ENCODE assay signal across 8 mouse cellular contexts in genomic region chr13:55472132-55473022, GRCm38 (mm10). TPM values are rescaled to one million over a fixed set of nuclear protein-coding genes. Genes with fewer than 3 reads are reported as not detected.
DNase-seq lines count a peak whose midpoint lies in the region; ATAC-seq and TF ChIP-seq lines count a peak whose summit lies in the region.

No protein-coding gene starts in this region.

- peak overlapping the region; percentile 88 for H3K27ac ChIP-seq in forebrain, postnatal 0 days (ENCODE audit: low read depth, low read length)
- H3K27ac ChIP-seq in intestine, postnatal 0 days (ENCODE audit: low read depth, low read length), result 0 out of 2 replicates have a peak overlapping the region, but pooled peaks have one; percentile 7
- no peak overlapping the region for H3K27ac ChIP-seq in liver, embryonic 16.5 days (ENCODE audit: low read length)

- WGBS in forebrain, postnatal 0 days, result 2% methylated on average over 103 of the region's 103 CpGs
- 1% methylated on average over 96 of the region's 103 CpGs for WGBS in intestine, postnatal 0 days
- WGBS in liver, embryonic 16.5 days (ENCODE audit: insufficient replicate concordance), result under 1% methylated on average over 100 of the region's 103 CpGs

- H3K9ac ChIP-seq in forebrain, postnatal 0 days, result peak overlapping the region; percentile 72
- peak overlapping the region; percentile 51 for H3K9ac ChIP-seq in intestine, postnatal 0 days (ENCODE audit: low read depth, low read length)
- H3K9ac ChIP-seq in liver, embryonic 16.5 days (ENCODE audit: low read depth, low read length), result peak overlapping the region; percentile 28

- H3K36me3 ChIP-seq in forebrain, postnatal 0 days (ENCODE audit: insufficient read depth), result peaks cover 40% of the 10 kb centered on the region
- H3K36me3 ChIP-seq in intestine, postnatal 0 days (ENCODE audit: control insufficient read depth, insufficient read depth), result peaks cover 9% of the 10 kb centered on the region; the same call in 1 of the 2 replicates
- no peaks in the 10 kb centered on the region for H3K36me3 ChIP-seq in liver, embryonic 16.5 days (ENCODE audit: control insufficient read depth, insufficient read depth)

- peaks cover 26% of the 10 kb centered on the region for H3K4me1 ChIP-seq in forebrain, postnatal 0 days (ENCODE audit: insufficient read depth)
- H3K4me1 ChIP-seq in intestine, postnatal 0 days (replicated peaks; ENCODE audit: control insufficient read depth, insufficient read depth, low read length), result 0 out of 2 replicates have a peak, but pooled peaks cover 4% of the 10 kb centered on the region
- H3K4me1 ChIP-seq in liver, embryonic 16.5 days (ENCODE audit: control insufficient read depth, low read depth, low read length), result peaks cover 16% of the 10 kb centered on the region

- no peaks in the 10 kb centered on the region for H3K9me3 ChIP-seq in forebrain, postnatal 0 days (ENCODE audit: low read length)
- H3K9me3 ChIP-seq in intestine, postnatal 0 days (ENCODE audit: control insufficient read depth), result no peaks in the 10 kb centered on the region
- H3K9me3 ChIP-seq in liver, embryonic 16.5 days (replicated peaks; ENCODE audit: control insufficient read depth, low read length), result no peaks in the 10 kb centered on the region

- H3K4me2 ChIP-seq in forebrain, postnatal 0 days (ENCODE audit: low read depth), result peak overlapping the region; percentile 84
- H3K4me2 ChIP-seq in intestine, postnatal 0 days (replicated peaks; ENCODE audit: low read depth), result peak overlapping the region; percentile 100
- peak overlapping the region; percentile 85 for H3K4me2 ChIP-seq in liver, embryonic 16.5 days (ENCODE audit: low read depth, low read length)

- no peaks in the 10 kb centered on the region for H3K27me3 ChIP-seq in forebrain, postnatal 0 days (ENCODE audit: insufficient read depth, low read length)
- peaks cover 11% of the 10 kb centered on the region; the same call in 1 of the 2 replicates for H3K27me3 ChIP-seq in intestine, postnatal 0 days (replicated peaks; ENCODE audit: control insufficient read depth, insufficient read depth, low read length)
- H3K27me3 ChIP-seq in liver, embryonic 16.5 days (ENCODE audit: control insufficient read depth, insufficient read depth, low read depth, low read length), result peaks cover 71% of the 10 kb centered on the region

- peak; percentile 17; the same call in 1 of the 2 replicates for TF ChIP-seq CTCF in forebrain, postnatal 0 days (IDR thresholded peaks at IDR 0.05; ENCODE audit: low read depth)
- peak; percentile 58 for TF ChIP-seq CTCF in intestine, postnatal 0 days (IDR thresholded peaks at IDR 0.05; ENCODE audit: low read depth)

- peak overlapping the region; percentile 45 for H3K4me3 ChIP-seq in forebrain, postnatal 0 days (ENCODE audit: low read depth, low read length)
- H3K4me3 ChIP-seq in intestine, postnatal 0 days (ENCODE audit: low read depth, low read length), result peak overlapping the region; percentile 59
- peak overlapping the region; percentile 62 for H3K4me3 ChIP-seq in liver, embryonic 16.5 days (ENCODE audit: low read depth, low read length)

- peak; percentile 48 for DNase-seq in urinary bladder, adult 2 months (ENCODE audit: low spot score)
- no peak for DNase-seq in urinary bladder, postnatal 36 days (ENCODE audit: low spot score in 2 of 2)
- DNase-seq in cerebellum, adult 11-12 months, result peak; percentile 73
- peak; percentile 90 for DNase-seq in forebrain, postnatal 0 days
- DNase-seq in adipocyte (ENCODE audit: low spot score), result no peak

- ATAC-seq in forebrain, postnatal 0 days, result peak; percentile 56
- peak; percentile 27 for ATAC-seq in intestine, postnatal 0 days
- 0 out of 2 replicates have a peak, but pooled peaks have one; percentile 24 for ATAC-seq in liver, embryonic 16.5 days (ENCODE audit: low read depth)
- peak; percentile 7; the same call in 1 of the 2 replicates for ATAC-seq in neutrophil, adult 5-6 weeks (ENCODE audit: extremely low read depth, insufficient number of reproducible peaks, low FRiP score, poor library complexity, severe bottlenecking)

RNA-seq across cellular contexts. Expression of gene Prr7, which starts 8.3 kb away (rescaled TPM):
- 3.5 and 3.8 TPM in 2 replicates for polyA plus RNA-seq in urinary bladder, adult 2 months (2012; rRNA removed)
- total RNA-seq in forebrain, postnatal 0 days (2014; rRNA removed), result 108 and 118 TPM in 2 replicates
- polyA plus RNA-seq in forebrain, postnatal 0 days (2015; fragmentation: Nextera tagmentation; extraction: Ambion mirVana), result 7.8 and 8.7 TPM in 2 replicates
- polyA plus RNA-seq in intestine, postnatal 0 days (2015; fragmentation: Nextera tagmentation; extraction: Ambion mirVana), result 0.14 and 0.27 TPM in 2 replicates
- polyA plus RNA-seq in liver, embryonic 16.5 days (2015; fragmentation: Nextera tagmentation; extraction: Ambion mirVana), result not detected in 2 replicates
- 12.3 and 14.1 TPM in 2 replicates for total RNA-seq in neutrophil, adult 5-6 weeks (2017)

RNA-seq across cellular contexts. Expression of gene Dbn1, which starts 15.5 kb away (rescaled TPM):
- 43.0 and 45.3 TPM in 2 replicates for polyA plus RNA-seq in urinary bladder, adult 2 months (2012; rRNA removed)
- 545 and 619 TPM in 2 replicates for total RNA-seq in forebrain, postnatal 0 days (2014; rRNA removed)
- 603 and 619 TPM in 2 replicates for polyA plus RNA-seq in forebrain, postnatal 0 days (2015; fragmentation: Nextera tagmentation; extraction: Ambion mirVana)
- 31.3 and 34.8 TPM in 2 replicates for polyA plus RNA-seq in intestine, postnatal 0 days (2015; fragmentation: Nextera tagmentation; extraction: Ambion mirVana)
- polyA plus RNA-seq in liver, embryonic 16.5 days (2015; fragmentation: Nextera tagmentation; extraction: Ambion mirVana), result 6.1 and 7.7 TPM in 2 replicates
- 0.12 TPM in 2 replicates for total RNA-seq in neutrophil, adult 5-6 weeks (2017)

RNA-seq across cellular contexts. Expression of gene Grk6, which starts 27.5 kb away (rescaled TPM):
- 37.4 and 42.4 TPM in 2 replicates for polyA plus RNA-seq in urinary bladder, adult 2 months (2012; rRNA removed)
- total RNA-seq in forebrain, postnatal 0 days (2014; rRNA removed), result 79.5 and 88.2 TPM in 2 replicates
- 38.5 and 40.8 TPM in 2 replicates for polyA plus RNA-seq in forebrain, postnatal 0 days (2015; fragmentation: Nextera tagmentation; extraction: Ambion mirVana)
- 10.5 and 11.4 TPM in 2 replicates for polyA plus RNA-seq in intestine, postnatal 0 days (2015; fragmentation: Nextera tagmentation; extraction: Ambion mirVana)
- polyA plus RNA-seq in liver, embryonic 16.5 days (2015; fragmentation: Nextera tagmentation; extraction: Ambion mirVana), result 10.4 and 12.1 TPM in 2 replicates
- 362 and 371 TPM in 2 replicates for total RNA-seq in neutrophil, adult 5-6 weeks (2017)

RNA-seq across cellular contexts. Expression of gene Pdlim7, which starts 41.1 kb away (rescaled TPM):
- 382 and 383 TPM in 2 replicates for polyA plus RNA-seq in urinary bladder, adult 2 months (2012; rRNA removed)
- 26.6 and 36.7 TPM in 2 replicates for total RNA-seq in forebrain, postnatal 0 days (2014; rRNA removed)
- polyA plus RNA-seq in forebrain, postnatal 0 days (2015; fragmentation: Nextera tagmentation; extraction: Ambion mirVana), result 114 and 115 TPM in 2 replicates
- 131 and 142 TPM in 2 replicates for polyA plus RNA-seq in intestine, postnatal 0 days (2015; fragmentation: Nextera tagmentation; extraction: Ambion mirVana)
- polyA plus RNA-seq in liver, embryonic 16.5 days (2015; fragmentation: Nextera tagmentation; extraction: Ambion mirVana), result 24.4 and 27.9 TPM in 2 replicates
- total RNA-seq in neutrophil, adult 5-6 weeks (2017), result 43.2 and 47.3 TPM in 2 replicates

RNA-seq across cellular contexts. Expression of gene F12, which starts 45.8 kb away (rescaled TPM):
- polyA plus RNA-seq in urinary bladder, adult 2 months (2012; rRNA removed), result 0.06 and 0.07 TPM in 2 replicates
- 0.15 TPM in 1 of 2 replicates, not detected in the other for total RNA-seq in forebrain, postnatal 0 days (2014; rRNA removed)
- polyA plus RNA-seq in forebrain, postnatal 0 days (2015; fragmentation: Nextera tagmentation; extraction: Ambion mirVana), result 0.45 and 0.51 TPM in 2 replicates
- 1.2 and 2.3 TPM in 2 replicates for polyA plus RNA-seq in intestine, postnatal 0 days (2015; fragmentation: Nextera tagmentation; extraction: Ambion mirVana)
- 147 and 184 TPM in 2 replicates for polyA plus RNA-seq in liver, embryonic 16.5 days (2015; fragmentation: Nextera tagmentation; extraction: Ambion mirVana)
- total RNA-seq in neutrophil, adult 5-6 weeks (2017), result 2.6 and 2.8 TPM in 2 replicates

Comparison
In these comparisons a context has a peak if more than half of its experiments do, and no peak if none do; other contexts are left out.
1. DNase-seq: peak in urinary bladder, adult 2 months (single experiment), cerebellum, adult 11-12 months (single experiment) and forebrain, postnatal 0 days (single experiment); none in urinary bladder, postnatal 36 days (0 of 2) and adipocyte (single experiment).
2. RNA of gene Dbn1, which starts 15.5 kb away (polyA plus RNA-seq): 603 to 619 TPM in forebrain, postnatal 0 days; 43.0 to 45.3 TPM in urinary bladder, adult 2 months, 31.3 to 34.8 TPM in intestine, postnatal 0 days and 6.1 to 7.7 TPM in liver, embryonic 16.5 days; every median in the first group is over 10 times any median in the second.
3. Peak in every context shown above with its lines, with median percentiles within 50 percentile points of each other: ATAC-seq, H3K4me2 ChIP-seq, H3K4me3 ChIP-seq and H3K9ac ChIP-seq.